Mouse (Mus musculus) neutrophil, adult 65 days (primary cell): Measurements from ENCODE around the gene Fam129a. TPM values are rescaled to one million over a fixed set of nuclear protein-coding genes. Genes with fewer than 3 reads are reported as not detected.

Source experiments
- total RNA-seq: library from RNA; stranded (reverse); gene quantifications from 2 replicates; pipeline ENCODE4 v1.2.4, GENCODE M21; 2023

Gene Fam129a
- total RNA-seq, result 224 and 236 TPM in 2 replicates

DNA sequence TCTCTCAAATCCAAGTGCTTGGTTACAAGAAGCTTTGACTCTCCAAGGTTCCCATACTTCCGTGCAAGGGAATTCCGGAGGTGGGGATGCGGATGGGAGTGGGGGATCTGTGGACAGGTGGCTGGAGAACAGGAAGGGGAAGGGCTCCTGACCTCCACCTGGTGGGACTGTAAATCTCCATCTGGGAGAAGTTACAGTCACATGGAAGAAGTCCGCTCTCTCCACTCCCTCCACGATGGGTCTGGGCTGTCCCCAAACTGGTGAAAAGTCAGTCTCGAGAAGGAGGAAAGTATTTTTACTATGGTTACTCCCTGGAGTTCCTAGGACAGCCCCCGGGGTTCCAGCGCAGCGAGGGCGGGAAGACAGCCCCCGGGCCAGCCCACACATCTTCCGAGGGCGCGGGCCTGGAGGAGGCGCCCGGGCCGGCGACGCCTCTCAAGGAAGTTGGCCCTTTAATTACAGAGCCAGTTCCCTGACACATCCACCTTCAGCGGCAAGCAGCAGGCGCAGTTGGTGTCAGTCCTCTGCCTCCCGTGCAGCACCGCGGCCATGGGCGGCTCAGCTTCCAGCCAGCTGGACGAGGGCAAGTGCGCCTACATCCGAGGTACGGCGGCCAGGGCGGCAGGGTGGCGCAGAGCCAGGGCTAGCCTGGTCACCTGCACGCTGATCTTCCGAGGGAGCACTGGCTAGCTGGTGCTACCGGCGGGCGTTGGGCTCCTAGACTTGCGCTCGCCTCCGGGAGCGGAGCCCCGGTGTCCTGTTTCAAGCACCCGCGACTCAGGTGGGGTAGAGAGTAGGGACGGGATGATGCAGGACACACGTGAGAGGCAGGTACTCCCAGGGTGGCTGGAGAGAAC is at the start of gene Fam129a:
Gene Fam129a, plus strand, starts transcription at position 206 of the 857 bp plus-strand sequence.

DNA sequence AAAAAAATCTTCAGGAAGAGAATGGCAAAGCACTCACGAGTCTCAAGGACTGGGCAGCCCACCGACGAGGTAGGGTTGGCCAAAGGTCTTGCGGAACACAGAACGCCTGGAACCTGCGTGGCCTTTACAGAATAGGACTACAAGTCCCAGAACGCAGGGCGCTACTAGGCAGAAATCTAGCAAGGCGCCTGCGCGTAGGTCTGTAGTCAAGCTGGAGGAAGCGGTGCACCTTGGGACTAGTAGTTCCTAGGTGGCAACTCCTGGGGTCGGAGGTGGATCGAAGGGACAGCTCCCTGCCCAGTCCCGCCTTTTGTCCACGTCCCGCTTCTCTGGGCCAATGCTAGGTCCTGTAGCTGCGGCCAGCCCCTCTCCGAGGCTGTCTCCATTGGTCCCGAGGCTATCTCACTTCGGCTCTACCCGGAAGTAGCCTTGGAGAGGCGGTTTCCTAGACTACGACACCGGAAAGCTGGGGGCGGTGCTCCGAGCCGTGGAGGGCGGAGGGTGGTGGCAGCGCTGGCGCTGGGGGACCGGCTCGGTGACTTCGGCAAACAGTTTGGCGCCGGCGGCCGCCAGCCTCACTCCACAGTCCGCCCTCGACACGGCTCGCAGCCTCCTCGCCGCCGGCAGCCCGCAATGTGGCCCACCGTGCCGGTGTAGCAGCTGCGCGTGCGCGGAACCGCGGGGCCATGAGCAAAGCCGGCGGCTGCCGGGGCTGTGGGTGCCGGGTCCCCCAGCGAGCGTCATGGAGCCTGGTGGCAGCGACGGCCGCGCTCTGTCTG is 184.1 kb downstream of the Fam129a start, which contains the start of gene Edem3:
Gene Edem3, plus strand, starts transcription at position 491 of the 779 bp plus-strand sequence.

Other genes with a start within 250 kb of the Fam129a start
- gene Ivns1abp, start 226.7 kb upstream of the Fam129a start, total RNA-seq, result 94.9 and 115 TPM in 2 replicates
- gene Swt1, start 142.7 kb upstream of the Fam129a start, total RNA-seq, result 18.3 and 27.3 TPM in 2 replicates
- gene Trmt1l, start 142.6 kb upstream of the Fam129a start, total RNA-seq, result 16.6 and 18.9 TPM in 2 replicates
- 25.0 and 27.0 TPM in 2 replicates for gene Rnf2, start 70.2 kb upstream of the Fam129a start, total RNA-seq
- gene Edem3, start 184.2 kb downstream of the Fam129a start, total RNA-seq, result 11.2 and 13.5 TPM in 2 replicates